Mouse (Mus musculus): ENCODE results near the gene Stk40.

DNA sequence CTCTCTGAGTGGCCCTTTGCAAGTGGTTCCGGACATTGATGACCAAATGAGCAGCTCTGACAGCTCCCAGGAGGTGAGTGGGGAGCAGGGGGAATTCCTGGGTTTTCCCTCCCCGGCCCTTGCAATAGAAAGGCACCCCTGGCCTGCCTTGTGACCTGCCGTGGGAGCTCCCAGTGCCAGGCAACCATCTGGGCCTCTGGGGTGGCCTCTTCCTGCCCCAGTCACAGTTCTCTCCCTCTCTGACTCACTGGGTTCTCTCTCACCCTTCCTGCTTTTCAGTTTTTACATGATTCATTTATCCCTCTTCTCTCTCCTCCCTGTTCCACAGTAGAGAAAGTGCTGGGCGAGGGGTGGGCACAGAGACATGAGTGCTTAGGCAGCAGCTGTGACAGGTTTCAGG, 34.0 kb downstream of the Stk40 start:
- TF ChIP-seq CTCF (IDR thresholded peaks at IDR 0.05; ENCODE audit: low read depth) (no peak), EP300 (IDR thresholded peaks at IDR 0.05; ENCODE audit: low read depth) (no peak)

Measured in heart, postnatal 0 days (tissue).